Mouse (Mus musculus) ovary, postnatal 14 days (tissue): ENCODE data around the gene Klrb1b.
"Not testable (repeated sequence)": the region's sequence is repeated elsewhere in the genome, so short reads cannot be mapped to it uniquely, and the experiment has no call there.

Experiments
- DNase-seq: peaks from one replicate; pipeline ENCODE4 v3.0.0; 2022; ENCODE audit warnings: low spot score

The Klrb1b gene

GRCm38 (mm10) chr6:128840669-128841068, 14.5 kb upstream of the Klrb1b start:
- DNase-seq = not testable (repeated sequence)

GRCm38 (mm10) chr6:128839921-128840320, 13.8 kb upstream of the Klrb1b start:
- DNase-seq = no peak

- peak; percentile 78 for DNase-seq
Measured at GRCm38 (mm10) chr6:128839266-128839771, 13.2 kb upstream of the Klrb1b start.

- DNase-seq = peak; percentile 91
Measured at GRCm38 (mm10) chr6:128838342-128839265, 12.5 kb upstream of the Klrb1b start.

GRCm38 (mm10) chr6:128837454-128838341, 11.6 kb upstream of the Klrb1b start:
- no peak for DNase-seq

- no peak for DNase-seq
Measured at GRCm38 (mm10) chr6:128836955-128837334, 10.8 kb upstream of the Klrb1b start.

- DNase-seq = no peak
Measured at GRCm38 (mm10) chr6:128836191-128836954, 10.2 kb upstream of the Klrb1b start.

- DNase-seq = no peak
Measured at GRCm38 (mm10) chr6:128835571-128835970, 9.4 kb upstream of the Klrb1b start.

GRCm38 (mm10) chr6:128833046-128833445, 6.9 kb upstream of the Klrb1b start:
- no peak for DNase-seq

- no peak for DNase-seq
Measured at GRCm38 (mm10) chr6:128829837-128830236, 3.7 kb upstream of the Klrb1b start.

GRCm38 (mm10) chr6:128826781-128827180, 650 bp upstream of the Klrb1b start:
- DNase-seq = no peak

GRCm38 (mm10) chr6:128818083-128818802, 7.9 kb downstream of the Klrb1b start:
- DNase-seq = no peak

GRCm38 (mm10) chr6:128808532-128808931, 17.6 kb downstream of the Klrb1b start:
- DNase-seq = no peak

GRCm38 (mm10) chr6:128807021-128807420, 19.1 kb downstream of the Klrb1b start:
- DNase-seq = no peak

GRCm38 (mm10) chr6:128804823-128805640, 21.1 kb downstream of the Klrb1b start:
- peak; percentile 33 for DNase-seq

- peak; percentile 96 for DNase-seq
Measured at GRCm38 (mm10) chr6:128802999-128803857, 22.9 kb downstream of the Klrb1b start.

- DNase-seq = peak; percentile 24
Measured at GRCm38 (mm10) chr6:128802557-128802956, 23.6 kb downstream of the Klrb1b start.

- DNase-seq = not testable (repeated sequence)
Measured at GRCm38 (mm10) chr6:128800696-128801095, 25.4 kb downstream of the Klrb1b start.

- no peak for DNase-seq
Measured at GRCm38 (mm10) chr6:128799896-128800270, 26.2 kb downstream of the Klrb1b start.
